Mouse (Mus musculus) hindbrain, postnatal 0 days (tissue): ENCODE data around the gene Ccdc155. TPM values are rescaled to one million over a fixed set of nuclear protein-coding genes. Genes with fewer than 3 reads are reported as not detected.
"Not testable (repeated sequence)": the region's sequence is repeated elsewhere in the genome, so short reads cannot be mapped to it uniquely, and the experiment has no call there.

Experiments used
- ATAC-seq: fragments of 200-750 bp; cut with Nextera tagmentation; 2 replicates; pipeline ENCODE4 v1.8.0; 2017; ENCODE audit warnings: mild to moderate bottlenecking, moderate TSS enrichment, moderate library complexity
- DNase-seq: peaks from one replicate; pipeline ENCODE4 v3.0.0-alpha.2; 2015; ENCODE audit warnings: low spot score
- H3K27ac ChIP-seq: fragments of 300-500 bp; sonication (generic); 2 replicates; pipeline ENCODE4 v1.5.1; 2014; ENCODE audit warnings: mild to moderate bottlenecking
- H3K27me3 ChIP-seq: fragments of 300-500 bp; sonication (generic); 2 replicates; pipeline ENCODE4 v1.6.1; 2014; ENCODE audit warnings: low read length, mixed read lengths; ENCODE audit not compliant: insufficient read depth
- H3K36me3 ChIP-seq: fragments of 300-500 bp; sonication (generic); 2 replicates; pipeline ENCODE4 v1.6.1; 2014; ENCODE audit warnings: low read length, mixed read lengths; ENCODE audit not compliant: insufficient read depth
- H3K4me1 ChIP-seq: fragments of 300-500 bp; sonication (generic); 2 replicates; pipeline ENCODE4 v1.6.1; 2014; ENCODE audit warnings: antibody characterized with exemption, low read length, mixed read lengths; ENCODE audit not compliant: insufficient read depth
- H3K4me2 ChIP-seq: fragments of 300-500 bp; sonication (generic); 2 replicates; pipeline ENCODE4 v1.6.1; 2014; ENCODE audit warnings: low read depth, mild to moderate bottlenecking, low read length, moderate library complexity, mixed read lengths
- H3K4me3 ChIP-seq: fragments of 300-500 bp; sonication (generic); 2 replicates; pipeline ENCODE4 v1.5.1; 2014; ENCODE audit warnings: low read length
- H3K9ac ChIP-seq: fragments of 300-500 bp; sonication (generic); replicated peaks from 2 replicates; pipeline ENCODE4 v1.6.1; 2014; ENCODE audit warnings: mild to moderate bottlenecking, low read length, moderate library complexity, mixed read lengths
- H3K9me3 ChIP-seq: fragments of 300-500 bp; sonication (generic); 2 replicates; pipeline ENCODE4 v1.6.1; 2016; ENCODE audit warnings: low read length, mixed read lengths
- CTCF ChIP-seq: IDR thresholded peaks from 2 replicates; pipeline ENCODE4 v1.5.1; 2016; ENCODE audit warnings: antibody characterized with exemption, control low read depth, low read depth
- WGBS: fragments of 180-500 bp; shearing (Covaris S2); extraction: QIAGEN DNeasy Blood & Tissue Kit; methylation state at CpG from one replicate; pipeline ENCODE4 v1.1.7; 2014; 5-methylcytosine and 5-hydroxymethylcytosine counted together
- polyA plus RNA-seq: library from polyadenylated mRNA; unstranded; fragments of >200 nt; fragmentation: Nextera tagmentation; extraction: Ambion mirVana; gene quantifications from 2 replicates; pipeline ENCODE4 v1.2.1, GENCODE M21; 2015
- total RNA-seq: library from RNA; depleted of rRNA; stranded (reverse); fragments of >200 nt; gene quantifications from 2 replicates; pipeline ENCODE4 v1.2.3, GENCODE M21; 2014

Gene Ccdc155
- total and polyA plus RNA-seq, 2 experiments from 2014 or later, result 0.10 to 0.46 TPM

DNA sequence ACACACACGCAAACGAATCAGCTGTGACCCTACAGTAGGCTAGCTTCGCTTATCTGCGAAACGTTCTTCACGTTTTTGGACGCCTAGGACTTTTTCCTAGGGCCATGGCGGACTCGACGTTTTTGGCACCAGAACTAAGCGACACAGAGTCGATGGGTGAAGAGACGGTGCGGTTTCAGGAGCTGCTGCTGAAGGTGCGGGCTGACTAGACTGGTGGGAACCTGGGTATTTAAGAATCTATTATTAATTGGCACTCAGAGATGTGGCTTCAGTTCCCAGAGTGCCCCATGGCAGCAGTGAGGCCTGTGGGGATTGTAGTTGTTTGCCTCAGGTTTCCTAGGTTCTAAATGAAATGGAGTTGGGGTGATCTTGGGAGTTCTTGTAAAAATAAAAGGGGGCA, 48.5 kb downstream of the Ccdc155 start:
- no peak overlapping the region for H3K27ac ChIP-seq
- H3K36me3 ChIP-seq, result 0 out of 2 replicates have a peak, but pooled peaks cover 4% of the 10 kb centered on the region
- DNase-seq (no peak), ATAC-seq (no peak)
- no peaks in the 10 kb centered on the region for H3K9me3 ChIP-seq
- whole genome bisulfite sequencing, result 97% methylated on average over 15 of the region's 15 CpGs
- H3K9ac ChIP-seq, result no peak overlapping the region
- peaks cover 7% of the 10 kb centered on the region; the same call in 1 of the 2 replicates for H3K4me1 ChIP-seq
- H3K27me3 ChIP-seq, result no peaks in the 10 kb centered on the region
- no peak overlapping the region for H3K4me3 ChIP-seq
- no peak for TF ChIP-seq CTCF
- H3K4me2 ChIP-seq, result no peak overlapping the region

DNA sequence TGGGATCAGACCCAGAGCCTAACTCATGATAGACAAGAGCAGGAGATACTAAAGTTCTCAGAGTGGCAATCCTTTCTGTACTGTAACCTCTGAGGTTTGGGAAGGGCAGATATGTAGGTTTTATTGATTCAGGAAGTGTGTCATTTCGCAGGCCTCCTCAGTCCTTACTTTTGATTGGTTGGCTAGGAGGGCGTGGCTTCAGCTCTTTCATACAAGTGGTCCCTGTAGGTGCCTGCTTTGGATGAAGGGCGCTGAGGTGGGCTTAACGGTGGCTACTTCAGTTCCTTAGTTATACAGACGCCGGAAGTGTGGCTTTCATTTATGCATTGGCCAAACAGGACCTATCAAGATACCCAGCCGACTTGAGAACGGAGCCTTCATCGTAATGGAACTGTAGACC, 49.1 kb downstream of the Ccdc155 start:
- no peak for DNase-seq
- no peak for ATAC-seq
- Histone ChIP-seq H3K4me3 (no peak overlapping the region), H3K27ac (no peak overlapping the region), H3K4me1 (peaks cover 7% of the 10 kb centered on the region; the same call in 1 of the 2 replicates), H3K36me3 (0 out of 2 replicates have a peak, but pooled peaks cover 4% of the 10 kb centered on the region), H3K27me3 (no peaks in the 10 kb centered on the region), H3K4me2 (peak overlapping the region; percentile 89), H3K9ac (no peak overlapping the region), H3K9me3 (no peaks in the 10 kb centered on the region)
- 86% methylated on average over 9 of the region's 9 CpGs for WGBS
- TF ChIP-seq CTCF, result no peak

DNA sequence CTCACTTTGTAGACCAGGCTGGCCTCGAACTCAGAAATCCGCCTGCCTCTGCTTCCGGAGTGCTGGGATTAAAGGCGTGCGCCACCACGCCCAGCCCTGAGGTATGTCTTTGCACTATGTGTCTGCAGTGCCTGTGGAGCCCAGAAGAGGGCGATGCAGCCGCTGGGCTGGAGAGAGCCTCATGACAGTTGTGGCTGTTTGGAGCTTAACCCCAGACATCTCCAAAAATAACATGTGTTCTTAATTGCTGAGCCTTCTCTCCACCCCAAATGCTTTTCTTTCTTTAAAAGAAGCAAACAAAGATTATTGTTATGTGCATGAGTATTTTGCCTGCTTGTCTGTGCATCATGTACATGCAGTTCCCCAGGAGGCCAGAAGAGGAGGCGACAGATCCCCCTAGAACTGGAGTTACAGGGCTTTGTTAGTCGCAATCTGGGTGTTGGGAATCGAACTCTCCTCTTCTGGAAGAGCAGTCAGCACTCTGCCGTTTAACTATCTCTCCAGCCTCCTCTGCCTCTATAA, 49.6 kb downstream of the Ccdc155 start:
- H3K9me3 ChIP-seq, result no peaks in the 10 kb centered on the region
- TF ChIP-seq CTCF, result peak; percentile 67
- H3K9ac ChIP-seq, result no peak overlapping the region; the same call in 1 of the 2 replicates
- H3K4me1 ChIP-seq, result peaks cover 7% of the 10 kb centered on the region; the same call in 1 of the 2 replicates
- DNase-seq (peak; percentile 61), ATAC-seq (peak; percentile 4; the same call in 1 of the 2 replicates)
- peak overlapping the region; percentile 52 for H3K4me3 ChIP-seq
- 0 out of 2 replicates have a peak, but pooled peaks cover 2% of the 10 kb centered on the region for H3K36me3 ChIP-seq
- no peaks in the 10 kb centered on the region for H3K27me3 ChIP-seq
- H3K4me2 ChIP-seq, result peak overlapping the region; percentile 89
- WGBS, result 80% methylated on average over 12 of the region's 12 CpGs
- H3K27ac ChIP-seq, result peak overlapping the region; percentile 88; the same call in 1 of the 2 replicates

DNA sequence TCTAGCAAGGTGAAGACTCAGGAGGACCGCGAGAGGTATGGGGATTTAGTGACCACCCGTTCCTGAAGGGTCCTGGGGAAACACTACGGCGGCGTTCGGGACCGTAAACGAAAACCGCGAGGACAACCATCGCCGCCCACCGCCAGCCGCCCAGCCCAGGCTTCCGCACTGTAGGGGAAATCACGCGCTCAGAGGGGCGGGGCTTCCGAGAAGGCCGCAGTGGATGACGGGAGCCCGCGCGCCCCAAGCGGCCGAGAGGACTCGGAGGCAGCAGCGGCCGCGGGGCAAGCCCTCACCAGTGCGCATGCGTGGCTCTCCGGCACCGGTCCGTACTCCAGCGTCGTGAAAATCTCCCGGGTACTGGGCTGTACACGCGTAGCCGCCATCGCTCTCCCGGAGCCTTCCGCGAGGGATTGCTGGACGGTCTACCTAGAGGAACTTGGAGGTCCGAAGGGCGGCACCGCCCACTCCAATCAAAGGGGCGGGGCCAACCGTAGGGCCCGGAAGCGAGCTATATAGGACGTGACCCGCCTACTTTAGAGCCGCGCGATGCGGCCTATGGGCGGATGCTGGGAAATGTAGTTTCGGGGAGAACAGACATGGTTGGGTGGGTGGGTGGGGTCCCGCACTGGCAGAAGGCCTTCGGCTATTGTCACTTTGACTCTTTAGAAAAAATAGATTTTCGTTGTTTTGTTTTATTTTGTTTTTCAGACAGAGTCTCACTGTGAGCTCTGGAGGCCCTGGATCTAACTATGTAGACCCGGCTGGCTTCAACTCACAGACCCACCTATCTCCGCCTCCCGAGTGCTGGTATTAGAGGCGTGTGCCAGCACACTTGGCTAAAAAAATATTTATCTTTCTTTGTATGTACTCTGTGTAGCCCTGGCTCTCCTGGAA, 50.3 kb downstream of the Ccdc155 start, which contains the start of the genes Pih1d1 and Aldh16a1:
TSS of gene Pih1d1 (plus strand) at position 208 of the 897 bp plus-strand sequence.
TSS of gene Aldh16a1 (minus strand) at position 489 of the 897 bp plus-strand sequence.
- Histone ChIP-seq H3K9ac (peak within 1 kb of the TSS; percentile 64), H3K36me3 (no peaks in the 10 kb centered on the region), H3K4me2 (peak within 1 kb of the TSS; percentile 89), H3K9me3 (no peaks in the 10 kb centered on the region), H3K27ac (peak within 1 kb of the TSS; percentile 88), H3K4me3 (peak within 1 kb of the TSS; percentile 52), H3K4me1 (peaks cover 7% of the 10 kb centered on the region; the same call in 1 of the 2 replicates), H3K27me3 (no peaks in the 10 kb centered on the region)
- TF ChIP-seq CTCF, result peak; percentile 62
- WGBS, result 4% methylated on average over 66 of the region's 69 CpGs
- ATAC-seq (peak; percentile 97), DNase-seq (peak; percentile 99)

DNA sequence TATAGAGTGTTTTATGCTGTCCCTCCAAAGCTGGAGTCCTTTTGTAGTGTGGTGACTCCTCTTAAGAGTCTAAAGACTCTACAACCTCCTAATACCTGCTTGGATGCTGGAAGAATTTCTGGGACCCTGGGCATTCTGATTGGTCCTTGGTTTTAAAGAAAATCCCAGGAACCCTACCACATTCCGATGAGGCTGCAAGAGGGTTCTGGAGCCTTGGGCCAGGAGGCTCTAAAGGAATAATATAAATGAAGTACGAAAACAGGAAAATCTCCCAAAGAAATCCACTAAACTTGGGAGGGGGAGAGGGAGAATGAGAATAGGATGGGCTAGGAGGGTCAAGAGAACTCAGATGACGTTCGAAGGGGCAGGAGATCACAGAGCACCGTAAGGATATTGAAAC, 51.1 kb downstream of the Ccdc155 start:
- ATAC-seq (0 out of 2 replicates have a peak, but pooled peaks have one; percentile 8), DNase-seq (no peak)
- H3K4me3 ChIP-seq, result peak overlapping the region; percentile 52
- no peaks in the 10 kb centered on the region for H3K36me3 ChIP-seq
- H3K4me1 ChIP-seq, result peaks cover 7% of the 10 kb centered on the region; the same call in 1 of the 2 replicates
- no peak for TF ChIP-seq CTCF
- no peaks in the 10 kb centered on the region for H3K9me3 ChIP-seq
- H3K27me3 ChIP-seq, result no peaks in the 10 kb centered on the region
- H3K4me2 ChIP-seq, result peak overlapping the region; percentile 89
- H3K27ac ChIP-seq, result peak overlapping the region; percentile 88
- WGBS, result 2% methylated on average over 5 of the region's 5 CpGs
- peak overlapping the region; percentile 64 for H3K9ac ChIP-seq

DNA sequence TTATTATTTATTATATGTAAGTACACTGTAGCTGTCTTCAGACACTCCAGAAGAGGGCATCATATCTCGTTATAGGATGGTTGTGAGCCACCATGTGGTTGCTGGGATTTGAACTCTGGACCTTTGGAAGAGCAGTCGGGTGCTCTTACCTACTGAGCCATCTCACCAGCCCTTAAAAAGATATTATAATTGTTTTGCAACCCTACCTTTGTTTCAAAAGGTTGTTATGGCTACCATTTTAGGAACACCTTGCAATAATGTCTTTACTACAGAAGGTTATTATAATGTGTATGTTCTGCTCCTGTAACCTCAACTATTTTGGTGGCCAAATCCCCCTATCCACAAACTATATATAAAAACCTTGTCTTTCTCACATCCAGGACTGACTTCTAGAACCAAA, 51.6 kb downstream of the Ccdc155 start:
- H3K27me3 ChIP-seq, H3K4me3 ChIP-seq, H3K4me1 ChIP-seq, H3K4me2 ChIP-seq, H3K27ac ChIP-seq, H3K36me3 ChIP-seq, H3K9me3 ChIP-seq, ATAC-seq, DNase-seq, H3K9ac ChIP-seq: not testable (repeated sequence)
- 93% methylated on average over 2 of the region's 2 CpGs for WGBS
